Mouse (Mus musculus) hindbrain, embryonic 15.5 days (tissue): Measurements from ENCODE around the gene Vil1. TPM values are rescaled to one million over a fixed set of nuclear protein-coding genes. Genes with fewer than 3 reads are reported as not detected.

ENCODE experiments used
- ATAC-seq: fragments of 200-750 bp; cut with Nextera tagmentation; 2 replicates; pipeline ENCODE4 v1.8.0; 2017; ENCODE audit warnings: low read depth, moderate number of reproducible peaks, moderate TSS enrichment; ENCODE audit not compliant: low FRiP score
- H3K27ac ChIP-seq: fragments of 300-500 bp; sonication (generic); replicated peaks from 2 replicates; pipeline ENCODE4 v1.5.1; 2015; ENCODE audit warnings: mild to moderate bottlenecking, inconsistent platforms
- H3K27me3 ChIP-seq: fragments of 300-500 bp; sonication (generic); 2 replicates; pipeline ENCODE4 v1.6.1; 2015; ENCODE audit warnings: control low read depth, inconsistent platforms
- H3K36me3 ChIP-seq: fragments of 300-500 bp; sonication (generic); 2 replicates; pipeline ENCODE4 v1.6.1; 2015; ENCODE audit warnings: control low read depth, inconsistent platforms
- H3K4me1 ChIP-seq: fragments of 300-500 bp; sonication (generic); replicated peaks from 2 replicates; pipeline ENCODE4 v1.6.1; 2015; ENCODE audit warnings: control low read depth, inconsistent platforms
- H3K4me2 ChIP-seq: fragments of 300-500 bp; sonication (generic); 2 replicates; pipeline ENCODE4 v1.6.1; 2015; ENCODE audit warnings: moderate library complexity, mild to moderate bottlenecking, inconsistent platforms
- H3K4me3 ChIP-seq: fragments of 300-500 bp; sonication (generic); 2 replicates; pipeline ENCODE4 v1.5.1; 2015; ENCODE audit warnings: mild to moderate bottlenecking, inconsistent platforms
- H3K9ac ChIP-seq: fragments of 300-500 bp; sonication (generic); 2 replicates; pipeline ENCODE4 v1.6.1; 2015; ENCODE audit warnings: inconsistent platforms
- H3K9me3 ChIP-seq: fragments of 300-500 bp; sonication (generic); 2 replicates; pipeline ENCODE4 v1.6.1; 2016; ENCODE audit warnings: control low read depth, inconsistent platforms
- WGBS: fragments of 180-500 bp; shearing (Covaris S2); methylation state at CpG from one replicate; pipeline ENCODE4 v1.1.7; 2015; 5-methylcytosine and 5-hydroxymethylcytosine counted together
- polyA plus RNA-seq: library from polyadenylated mRNA; unstranded; fragments of >200 nt; fragmentation: Nextera tagmentation; extraction: Ambion mirVana; gene quantifications from 2 replicates; pipeline ENCODE4 v1.2.1, GENCODE M21; 2015

Vil1 gene
- polyA plus RNA-seq, 1 experiment from 2014 or later: 0.12 TPM

DNA sequence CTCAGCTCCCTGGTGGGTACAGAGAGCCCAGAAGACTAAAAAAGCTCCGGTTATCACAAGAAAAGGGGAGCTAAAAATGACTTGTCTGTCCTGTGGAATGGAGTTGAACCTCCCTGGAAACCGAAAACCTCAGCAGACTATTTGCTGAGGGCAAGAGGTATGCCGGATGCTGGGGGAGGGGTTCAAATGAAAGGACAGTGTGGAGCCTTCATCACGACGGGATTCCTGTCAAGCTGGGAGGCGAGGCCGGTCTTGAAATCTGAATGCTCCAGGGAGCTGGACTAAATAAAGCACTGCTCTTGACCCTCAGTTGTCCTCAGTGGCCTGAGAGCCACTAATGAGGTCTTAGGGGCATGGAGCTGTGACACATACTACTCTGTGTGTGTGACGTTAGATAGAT, 14.0 kb downstream of the Vil1 start:
- 32% methylated on average over 8 of the region's 8 CpGs for WGBS
- no peaks in the 10 kb centered on the region for H3K4me1 ChIP-seq
- H3K27ac ChIP-seq: no peak overlapping the region
- no peaks in the 10 kb centered on the region for H3K36me3 ChIP-seq
- H3K27me3 ChIP-seq: no peaks in the 10 kb centered on the region
- H3K9me3 ChIP-seq: no peaks in the 10 kb centered on the region
- no peak overlapping the region for H3K9ac ChIP-seq
- H3K4me2 ChIP-seq: no peak overlapping the region
- no peak for ATAC-seq
- H3K4me3 ChIP-seq: no peak overlapping the region

DNA sequence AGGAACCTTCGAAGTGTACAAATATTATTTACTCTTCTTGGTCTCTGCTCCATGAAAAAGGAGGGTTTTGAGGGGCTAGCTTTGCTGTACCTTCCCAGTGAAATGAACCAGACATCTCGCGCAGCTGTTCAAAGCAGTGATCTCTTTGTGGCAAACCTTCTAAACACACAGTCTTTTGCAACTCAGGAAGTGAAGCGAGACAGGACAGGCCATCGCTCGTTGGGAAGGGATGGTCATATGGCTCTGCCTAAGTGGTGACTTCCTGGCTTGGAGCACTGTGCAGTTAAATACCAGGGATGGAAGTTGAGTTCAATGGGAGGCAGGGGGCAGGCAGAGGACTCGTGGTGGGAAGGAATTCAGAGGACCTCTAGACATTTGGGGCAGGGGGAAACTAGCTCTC, 16.7 kb downstream of the Vil1 start:
- Histone ChIP-seq H3K9me3 (no peaks in the 10 kb centered on the region), H3K9ac (no peak overlapping the region), H3K4me1 (no peaks in the 10 kb centered on the region), H3K4me2 (no peak overlapping the region), H3K36me3 (no peaks in the 10 kb centered on the region), H3K27me3 (no peaks in the 10 kb centered on the region), H3K27ac (no peak overlapping the region), H3K4me3 (no peak overlapping the region)
- WGBS: 80% methylated on average over 7 of the region's 7 CpGs
- ATAC-seq: no peak

DNA sequence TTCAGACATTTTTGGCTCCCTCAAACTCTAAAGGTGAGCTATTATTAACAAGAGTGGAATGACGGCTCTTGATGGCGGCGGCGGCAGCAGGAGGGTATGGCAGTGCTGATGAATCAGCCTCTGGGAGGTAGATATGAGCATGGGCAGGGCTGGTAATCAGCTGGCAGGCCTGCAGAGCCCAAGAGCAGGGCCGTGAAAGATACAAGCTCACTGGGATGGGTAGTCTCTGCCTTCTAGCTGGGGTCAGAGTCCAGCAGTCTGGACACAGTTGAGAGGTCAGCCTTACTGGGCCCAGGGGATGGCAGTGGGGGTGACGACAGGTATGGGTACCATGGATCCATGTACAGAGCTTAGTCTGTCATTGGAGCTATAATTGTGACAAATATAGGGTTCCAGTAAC, 24.0 kb downstream of the Vil1 start:
- H3K36me3 ChIP-seq: peaks cover 13% of the 10 kb centered on the region; the same call in 1 of the 2 replicates
- H3K4me2 ChIP-seq: no peak overlapping the region
- no peak overlapping the region for H3K4me3 ChIP-seq
- no peak for ATAC-seq
- H3K9ac ChIP-seq: no peak overlapping the region
- no peak overlapping the region for H3K27ac ChIP-seq
- H3K4me1 ChIP-seq: no peaks in the 10 kb centered on the region
- H3K9me3 ChIP-seq: no peaks in the 10 kb centered on the region
- 88% methylated on average over 6 of the region's 6 CpGs for WGBS
- H3K27me3 ChIP-seq: no peaks in the 10 kb centered on the region

DNA sequence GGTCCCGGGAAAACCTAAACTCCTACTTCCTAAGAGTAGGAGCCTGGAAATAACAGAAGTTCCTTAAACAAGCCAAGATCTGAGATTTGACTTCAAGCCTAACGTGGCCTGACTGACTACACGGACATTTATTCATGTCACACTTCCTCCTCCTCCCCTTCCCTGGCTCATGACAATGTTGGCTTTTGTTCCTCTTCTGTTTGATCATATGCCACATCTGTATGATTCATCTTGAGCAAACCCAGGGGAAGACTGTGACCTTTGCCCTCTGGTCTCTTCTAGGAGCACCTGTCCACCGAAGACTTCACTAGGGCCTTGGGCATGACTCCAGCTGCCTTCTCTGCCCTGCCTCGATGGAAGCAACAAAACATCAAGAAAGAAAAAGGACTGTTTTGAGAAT, 25.4 kb downstream of the Vil1 start:
- H3K4me2 ChIP-seq: no peak overlapping the region
- no peak overlapping the region for H3K4me3 ChIP-seq
- H3K9me3 ChIP-seq: no peaks in the 10 kb centered on the region
- no peaks in the 10 kb centered on the region for H3K4me1 ChIP-seq
- no peak overlapping the region for H3K9ac ChIP-seq
- peaks cover 25% of the 10 kb centered on the region for H3K36me3 ChIP-seq
- ATAC-seq: no peak
- WGBS: 72% methylated on average over 5 of the region's 5 CpGs
- H3K27me3 ChIP-seq: no peaks in the 10 kb centered on the region
- no peak overlapping the region for H3K27ac ChIP-seq

DNA sequence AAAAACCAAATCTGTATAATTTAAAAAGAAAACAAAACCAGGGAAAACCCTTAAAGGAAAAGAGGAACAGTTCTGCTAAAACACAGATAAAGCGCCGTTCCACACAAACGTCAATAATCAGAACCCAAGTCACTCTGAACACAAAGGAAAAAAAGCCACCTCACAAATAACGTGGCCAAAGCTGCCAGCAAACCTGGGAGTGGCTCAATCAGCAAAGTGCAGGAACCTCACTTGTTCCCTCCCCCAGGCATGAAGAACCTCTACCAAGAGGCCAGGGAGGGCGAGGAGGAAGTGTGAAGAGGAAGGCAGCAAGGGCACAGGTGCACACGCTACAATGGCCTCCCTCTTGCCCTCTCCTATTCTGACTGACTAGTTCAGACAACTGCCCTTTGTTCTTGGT, 26.4 kb downstream of the Vil1 start:
- 90% methylated on average over 6 of the region's 6 CpGs for WGBS
- Histone ChIP-seq H3K27ac (no peak overlapping the region), H3K4me3 (no peak overlapping the region), H3K4me2 (no peak overlapping the region), H3K9ac (no peak overlapping the region), H3K4me1 (no peaks in the 10 kb centered on the region), H3K27me3 (no peaks in the 10 kb centered on the region), H3K9me3 (no peaks in the 10 kb centered on the region), H3K36me3 (peaks cover 32% of the 10 kb centered on the region)
- ATAC-seq: no peak

DNA sequence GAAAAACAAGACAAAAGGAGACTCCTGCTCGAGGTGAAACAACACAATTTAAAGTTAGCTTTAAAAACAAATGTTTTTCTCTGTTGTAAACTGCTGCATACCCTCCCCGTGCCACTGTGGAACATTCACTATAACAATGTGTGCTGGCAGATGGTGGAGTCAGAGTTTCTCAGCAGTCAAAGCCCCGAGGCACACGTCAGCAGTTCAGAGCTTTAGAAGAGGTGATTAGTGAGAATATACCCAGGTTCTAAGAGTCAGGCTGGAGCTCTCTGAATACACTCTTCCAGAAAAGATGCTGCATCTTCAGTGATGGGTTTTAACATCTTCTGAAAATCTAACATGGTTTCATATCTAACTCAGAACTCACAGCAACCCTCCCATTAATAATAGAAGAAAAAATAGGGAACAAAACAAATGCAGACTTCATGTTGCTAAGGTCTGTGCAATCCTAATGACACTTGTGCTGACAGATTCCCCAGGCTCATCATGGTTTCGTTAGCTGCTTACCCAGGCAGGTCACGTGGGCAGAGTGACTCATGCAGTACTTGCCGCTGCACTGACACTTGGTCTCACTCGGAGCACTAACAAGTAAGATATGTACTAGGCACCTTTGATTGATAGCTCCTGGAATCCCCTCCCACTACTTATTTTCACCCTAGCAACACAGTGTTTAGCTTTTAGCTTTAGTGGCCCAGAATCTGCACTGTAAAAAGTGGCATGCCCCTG, 28.7 kb downstream of the Vil1 start:
- Histone ChIP-seq H3K4me1 (no peaks in the 10 kb centered on the region), H3K4me2 (no peak overlapping the region), H3K36me3 (peaks cover 43% of the 10 kb centered on the region), H3K4me3 (no peak overlapping the region), H3K27me3 (no peaks in the 10 kb centered on the region), H3K9me3 (no peaks in the 10 kb centered on the region), H3K27ac (no peak overlapping the region), H3K9ac (no peak overlapping the region)
- 60% methylated on average over 8 of the region's 8 CpGs for WGBS
- ATAC-seq: no peak

DNA sequence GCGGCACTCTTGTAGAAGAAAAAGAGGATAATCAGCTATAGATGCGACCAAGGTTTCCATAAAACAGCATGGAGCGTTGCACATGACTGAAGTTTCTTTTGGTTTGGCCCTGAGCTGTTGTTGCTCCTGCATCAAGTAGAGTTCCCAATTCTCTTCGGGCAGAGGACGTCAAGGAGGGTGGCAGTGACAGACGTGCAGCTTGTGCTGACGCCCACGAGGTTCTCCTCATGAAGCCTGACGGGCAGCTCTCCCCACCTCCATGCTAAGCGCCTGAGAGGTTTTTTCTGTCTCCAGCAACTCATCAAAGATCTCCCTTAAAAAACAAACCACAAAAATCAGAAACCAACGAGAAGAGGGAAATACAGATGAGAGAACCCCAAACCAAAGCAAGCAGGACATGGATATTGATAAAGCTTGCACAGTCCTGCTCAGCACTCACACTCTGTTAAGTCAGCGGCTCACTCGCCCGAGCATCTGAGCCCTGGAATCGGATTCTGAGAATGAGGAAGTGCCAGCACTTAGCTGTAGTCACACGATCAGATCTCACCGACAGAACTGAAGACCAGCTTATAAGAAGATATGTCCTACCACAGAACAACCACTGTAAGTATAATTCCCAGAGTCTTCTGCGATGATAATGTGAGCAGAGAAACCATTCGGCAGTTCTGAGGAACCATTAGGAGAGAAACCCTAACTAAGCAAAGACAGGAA, 30.1 kb downstream of the Vil1 start:
- Histone ChIP-seq H3K9ac (no peak overlapping the region), H3K36me3 (peaks cover 45% of the 10 kb centered on the region), H3K27ac (no peak overlapping the region), H3K4me3 (no peak overlapping the region), H3K9me3 (no peaks in the 10 kb centered on the region), H3K4me2 (no peak overlapping the region), H3K4me1 (no peaks in the 10 kb centered on the region), H3K27me3 (no peaks in the 10 kb centered on the region)
- 89% methylated on average over 19 of the region's 19 CpGs for WGBS
- no peak for ATAC-seq

DNA sequence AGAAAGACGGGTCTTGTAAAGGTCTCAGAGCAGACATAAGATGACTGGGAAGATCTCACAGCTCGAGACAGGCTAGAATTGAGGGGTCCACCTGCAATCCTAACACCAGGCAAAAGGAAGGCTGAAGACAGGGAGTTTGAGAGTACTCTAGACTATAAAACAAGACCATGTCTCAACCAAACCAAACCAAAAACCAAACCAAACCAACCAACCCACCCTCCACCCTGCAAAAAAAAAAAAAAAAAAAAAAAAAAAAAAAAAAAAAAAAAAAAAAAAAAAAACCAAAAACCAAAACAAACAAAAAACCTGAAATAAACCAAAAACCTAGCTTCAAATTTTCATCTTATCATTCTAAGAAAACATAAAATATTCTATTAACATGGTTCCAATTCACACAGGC, 35.4 kb downstream of the Vil1 start:
- Histone ChIP-seq H3K27ac (no peak overlapping the region), H3K36me3 (peaks cover 54% of the 10 kb centered on the region), H3K4me1 (no peaks in the 10 kb centered on the region), H3K9me3 (no peaks in the 10 kb centered on the region), H3K27me3 (no peaks in the 10 kb centered on the region), H3K9ac (no peak overlapping the region), H3K4me2 (no peak overlapping the region), H3K4me3 (no peak overlapping the region)
- ATAC-seq: no peak
- WGBS: 91% methylated on average over 2 of the region's 2 CpGs

DNA sequence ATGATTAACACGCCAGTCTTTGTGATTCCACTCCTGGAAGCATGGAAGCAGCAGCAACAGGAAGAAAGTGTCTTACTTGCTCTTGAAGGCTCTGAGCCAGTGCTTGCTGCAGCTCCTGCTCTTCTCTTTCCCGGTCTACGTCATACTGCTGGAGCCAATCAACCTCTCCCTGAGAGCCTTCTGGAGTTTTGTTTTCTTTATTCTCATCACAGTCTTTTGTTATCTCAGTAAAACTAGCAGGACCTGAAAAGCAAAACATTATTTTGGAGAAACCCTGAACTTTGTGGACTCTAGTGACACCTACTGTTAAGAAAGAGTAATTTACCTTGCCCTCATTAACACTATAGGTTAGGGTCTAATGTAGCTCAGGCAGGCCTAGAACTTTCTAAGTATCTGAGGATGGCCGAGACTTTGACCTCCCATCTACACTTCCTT, 43.5 kb downstream of the Vil1 start:
- Histone ChIP-seq H3K27me3 (no peaks in the 10 kb centered on the region), H3K36me3 (peaks cover 72% of the 10 kb centered on the region), H3K4me2 (no peak overlapping the region), H3K9me3 (no peaks in the 10 kb centered on the region), H3K4me3 (no peak overlapping the region), H3K9ac (no peak overlapping the region), H3K4me1 (no peaks in the 10 kb centered on the region), H3K27ac (no peak overlapping the region)
- WGBS: 53% methylated on average over 4 of the region's 4 CpGs
- ATAC-seq: no peak

DNA sequence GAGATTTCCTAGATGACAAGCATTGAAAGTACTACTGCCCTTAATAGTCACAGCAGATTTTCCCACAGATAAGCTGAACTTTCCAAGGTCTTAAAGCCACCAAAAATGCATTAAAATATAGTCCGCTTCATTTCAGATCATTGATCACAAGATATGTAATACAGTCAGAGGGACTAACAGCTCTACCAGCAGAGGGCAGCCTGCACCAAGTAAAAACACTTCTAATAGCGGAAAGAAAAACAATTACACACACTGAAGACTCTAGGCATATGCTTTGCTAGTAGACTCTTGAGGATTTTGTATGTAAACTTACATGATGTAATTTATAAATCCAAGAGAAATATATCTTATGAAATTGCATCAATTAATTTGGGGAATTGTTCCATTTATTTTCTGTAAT, 51.1 kb downstream of the Vil1 start:
- H3K9me3 ChIP-seq: no peaks in the 10 kb centered on the region
- no peak overlapping the region for H3K4me2 ChIP-seq
- H3K4me3 ChIP-seq: no peak overlapping the region
- no peaks in the 10 kb centered on the region for H3K27me3 ChIP-seq
- no peak for ATAC-seq
- H3K4me1 ChIP-seq: no peaks in the 10 kb centered on the region
- no peak overlapping the region for H3K27ac ChIP-seq
- 62% methylated on average over 2 of the region's 2 CpGs for WGBS
- peaks cover 50% of the 10 kb centered on the region for H3K36me3 ChIP-seq
- no peak overlapping the region for H3K9ac ChIP-seq
